Mouse (Mus musculus) adrenal gland, adult (tissue): ENCODE results near the gene Mup6.
"Not testable (repeated sequence)": the region's sequence is repeated elsewhere in the genome, so short reads cannot be mapped to it uniquely, and the experiment has no call there.

Source experiments
- DNase-seq, 2 experiments: peaks; one replicate each; pipeline ENCODE4 v3.0.0; 2022 to 2023; ENCODE audit warnings: low spot score in 1 of 2; ENCODE audit not compliant: inconsistent age in 2 of 2

The Mup6 gene

DNA sequence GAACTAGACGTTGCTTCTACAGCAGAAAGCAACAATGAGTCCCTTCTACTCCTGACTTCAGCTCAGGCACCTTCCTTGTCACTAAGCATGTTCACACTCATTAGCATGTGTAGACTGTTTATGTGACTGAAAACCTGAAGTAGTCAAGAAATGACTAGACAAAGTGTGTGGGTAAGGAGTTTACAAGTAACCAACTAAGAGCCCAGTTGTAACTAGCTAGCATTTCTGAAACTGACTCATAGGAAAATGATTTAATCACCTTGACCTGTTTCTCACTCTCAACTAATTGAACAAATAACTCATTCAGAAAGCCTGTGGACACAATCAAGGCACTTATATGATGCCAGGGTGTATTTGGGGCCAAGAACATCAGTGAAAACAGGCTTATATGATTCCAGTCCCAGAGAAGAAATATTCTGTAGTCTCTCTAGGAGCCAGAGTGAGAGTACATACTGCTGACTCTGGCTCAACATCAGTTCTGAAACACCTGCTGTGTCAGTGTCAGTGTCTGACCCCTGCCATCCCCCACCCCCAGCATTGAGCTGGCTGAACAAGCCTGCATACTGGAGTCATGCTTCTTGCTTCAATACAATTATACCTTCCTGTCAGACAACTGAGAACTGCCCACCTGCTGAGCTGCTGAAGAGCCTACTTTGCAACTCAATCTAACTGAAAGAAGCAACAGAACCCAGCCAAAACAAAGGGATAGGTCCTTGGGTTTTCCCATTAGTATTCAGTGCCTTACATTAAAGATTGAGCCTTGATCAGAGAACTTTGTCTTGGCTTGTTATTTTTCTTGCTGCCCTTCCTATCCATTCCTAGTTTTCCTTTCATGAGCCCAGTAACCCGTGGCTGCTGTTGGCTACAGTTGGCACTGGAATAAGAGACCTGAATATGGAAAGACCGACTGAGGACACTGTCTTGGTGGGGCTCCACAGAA, at the start of gene Mup6:
Gene Mup6 (plus strand): TSS at position 890 of the 940 bp plus-strand sequence.
- no peak for DNase-seq

DNA sequence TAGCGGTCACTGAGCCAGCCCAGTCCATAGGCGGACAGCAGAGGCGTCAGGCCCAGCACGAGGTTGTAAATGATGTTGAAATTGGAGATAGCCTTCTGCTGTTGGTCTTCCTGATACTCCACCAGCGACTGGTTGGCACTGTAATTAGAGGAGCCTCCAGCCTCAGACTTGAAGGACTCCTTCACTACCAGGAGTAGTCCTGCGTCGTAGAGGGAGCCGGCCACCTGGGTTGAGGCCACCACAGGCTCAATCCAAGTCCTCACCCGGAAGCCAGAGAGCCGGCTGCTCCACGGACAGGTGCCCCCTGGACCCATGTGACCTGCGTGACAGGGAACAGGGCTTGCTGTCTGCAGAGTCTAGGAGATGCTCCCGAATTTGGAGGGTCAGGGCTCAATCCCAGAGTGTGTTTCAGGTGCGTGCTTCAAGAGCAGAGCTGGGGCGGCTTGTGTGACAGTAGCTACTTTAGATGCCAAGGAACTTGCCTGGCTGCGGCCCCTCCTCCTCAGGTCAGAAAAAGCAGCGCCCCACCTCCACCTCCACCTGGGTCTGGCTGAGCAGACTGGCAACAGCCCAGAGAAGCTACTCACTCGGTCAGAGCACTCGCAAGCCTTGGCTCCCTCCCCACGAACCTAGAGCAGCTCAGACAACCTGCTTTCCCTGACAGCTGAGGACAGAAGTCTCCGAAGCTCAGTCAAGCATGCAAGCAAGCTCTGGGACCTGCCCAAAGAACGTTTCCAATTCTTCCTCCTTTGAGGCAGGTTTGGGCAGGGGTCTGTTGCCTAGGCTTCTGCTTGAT, 49.3 kb upstream of the Mup6 start, which contains the start of gene Slc46a2:
Gene Slc46a2 (minus strand): TSS at position 449 of the 796 bp plus-strand sequence.
- DNase-seq: no peak

DNA sequence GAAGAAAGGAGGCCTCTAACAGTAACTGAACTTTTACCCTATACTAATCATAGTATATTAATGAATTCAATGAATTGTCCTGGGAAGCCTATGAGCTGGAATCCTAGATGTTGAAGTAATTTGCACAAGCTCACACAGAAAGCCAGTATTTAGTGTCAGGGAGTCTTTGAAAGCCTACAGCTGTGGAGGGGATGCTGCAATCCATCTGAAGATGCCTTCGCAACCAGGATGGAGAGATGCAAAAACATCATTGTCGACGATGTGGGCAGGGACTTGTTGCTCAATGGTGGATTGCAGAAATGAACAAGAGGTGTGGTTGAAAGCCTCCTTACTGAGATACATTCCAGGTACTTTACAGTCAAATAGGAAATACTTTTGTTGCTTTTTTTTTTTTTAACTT, 46.1 kb upstream of the Mup6 start:
- DNase-seq: no peak

DNA sequence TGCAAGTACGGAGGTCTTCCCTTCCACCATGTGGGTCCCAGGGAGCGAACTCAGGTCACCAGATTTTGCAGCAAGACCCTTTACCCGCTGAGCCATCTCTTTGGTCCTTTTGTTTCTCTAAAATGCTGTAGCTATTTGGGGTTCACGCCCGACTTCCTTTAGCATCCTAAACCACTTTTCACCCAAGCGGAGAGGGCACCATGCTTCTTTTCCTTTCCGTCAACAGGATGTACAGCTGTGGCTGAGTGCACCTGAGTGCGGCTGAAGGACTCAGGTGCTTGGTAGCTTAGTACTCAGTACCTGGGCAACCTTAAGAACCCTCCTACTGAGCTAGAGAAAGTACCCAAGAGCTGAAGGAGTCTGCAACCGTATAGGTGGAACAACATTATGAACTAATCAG, 39.0 kb upstream of the Mup6 start:
- no peak for DNase-seq

DNA sequence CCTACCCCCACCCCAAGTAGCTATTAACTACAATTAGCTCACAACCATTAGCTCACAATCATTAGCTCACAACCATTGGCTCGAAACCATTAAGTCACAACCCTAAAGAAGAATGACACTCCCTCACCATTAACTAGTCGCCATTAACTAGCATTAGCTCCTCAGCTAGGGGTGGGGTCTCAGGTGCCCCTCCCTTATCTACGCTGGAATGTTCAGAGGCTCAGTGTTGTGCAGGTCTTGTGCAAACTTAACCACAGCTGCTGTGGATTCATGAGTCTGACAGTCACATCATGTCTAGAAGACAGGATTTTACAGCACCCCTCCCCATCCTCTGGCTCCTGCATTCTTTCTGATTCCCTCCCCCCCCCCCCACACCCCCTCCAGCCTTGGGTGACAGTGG, 36.4 kb upstream of the Mup6 start:
- DNase-seq: no peak

DNA sequence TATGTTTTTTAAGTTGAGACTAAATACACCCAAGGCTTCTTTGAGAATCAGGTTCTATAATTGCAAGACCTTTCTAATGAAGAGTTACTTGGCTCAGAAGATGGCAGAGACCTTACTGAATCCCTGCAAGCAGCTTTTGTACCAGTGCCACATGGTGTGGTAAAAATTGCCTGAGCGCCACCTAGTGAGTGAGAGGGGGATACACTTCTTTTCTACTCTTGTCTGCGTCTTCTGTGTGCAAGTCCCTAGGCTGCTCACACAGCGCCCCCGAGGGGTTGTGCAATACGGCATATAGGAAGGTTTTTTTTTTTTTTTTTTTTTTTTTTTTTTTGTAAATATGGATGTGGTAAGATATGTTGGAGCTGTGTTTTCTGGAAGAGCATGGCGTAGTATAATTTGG, 35.7 kb upstream of the Mup6 start:
- peak; percentile 63 to 79 for DNase-seq

DNA sequence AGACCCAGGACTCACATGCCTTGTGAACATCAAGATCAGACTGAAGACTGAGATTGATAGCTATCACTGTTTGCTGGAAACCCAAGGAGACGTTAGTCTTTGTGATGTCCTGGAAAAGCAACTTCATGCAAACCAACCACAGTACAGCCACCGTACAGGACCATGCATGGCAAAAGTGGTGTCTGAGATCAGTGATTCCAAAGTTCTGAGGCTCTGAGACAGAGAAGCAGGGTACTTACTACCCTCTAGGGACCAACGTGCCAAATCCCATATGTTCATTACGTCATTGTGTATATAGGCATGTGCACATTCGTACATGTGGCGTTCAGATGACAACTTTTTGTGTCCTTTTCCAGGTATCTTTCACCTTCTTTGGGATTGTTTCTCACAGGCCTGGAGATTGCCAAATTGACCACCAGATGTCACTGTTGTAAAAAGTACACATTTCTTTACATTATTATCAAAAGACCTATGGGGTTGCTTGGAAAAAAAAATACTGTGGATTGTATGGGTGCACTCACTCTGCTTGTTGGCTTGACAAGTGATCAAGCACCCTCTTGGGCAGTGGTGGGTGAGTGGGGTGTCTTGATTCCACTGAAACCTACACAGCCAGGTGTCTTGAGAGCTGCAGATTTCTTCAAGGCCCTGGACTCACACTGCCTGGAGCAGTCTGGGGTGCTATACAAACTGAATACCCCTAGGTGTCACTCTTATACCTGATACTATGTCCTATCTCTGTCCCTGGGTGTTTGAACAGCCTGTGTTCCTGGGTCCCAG, 31.4 kb upstream of the Mup6 start:
- peak in 1 of 2 experiments; percentile 33 for DNase-seq

DNA sequence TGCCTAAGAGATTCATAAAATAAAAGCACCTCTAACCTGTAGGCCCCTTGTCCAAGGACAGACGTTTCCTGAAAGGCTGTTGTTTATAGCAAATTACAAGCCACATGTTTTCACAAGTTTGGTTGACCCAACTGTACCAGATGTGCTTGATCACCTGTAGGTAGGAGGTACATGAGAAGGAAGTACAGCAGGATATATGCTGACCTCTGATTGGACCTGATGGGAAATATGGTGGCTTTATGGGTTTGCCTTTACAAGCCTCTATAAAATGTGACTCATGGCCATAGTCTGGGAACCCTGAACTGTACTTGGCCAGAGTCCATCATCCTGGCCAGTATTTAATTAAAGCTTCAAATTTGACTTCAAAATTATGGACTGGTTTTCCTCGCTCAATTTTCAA, 26.6 kb upstream of the Mup6 start:
- no peak for DNase-seq

DNA sequence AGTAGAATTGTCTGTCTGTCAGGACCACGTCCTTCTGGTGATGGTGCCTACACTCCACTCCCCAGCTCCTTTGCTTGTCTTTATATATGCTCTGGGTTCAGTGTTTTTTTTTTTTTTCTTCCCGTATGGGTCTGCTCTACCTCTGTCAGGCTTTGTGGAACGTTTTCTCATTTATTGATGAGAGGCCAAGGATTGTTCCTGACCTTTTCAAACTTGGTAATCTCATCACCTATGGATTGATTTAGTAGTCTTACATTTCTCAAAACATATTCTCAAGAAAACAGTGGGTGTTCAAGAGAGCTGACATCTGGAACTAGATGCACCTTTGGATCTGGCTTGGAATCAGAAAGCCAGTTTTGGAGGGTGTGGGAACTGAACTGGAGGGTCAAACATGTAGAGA, 3.5 kb upstream of the Mup6 start, which contains the start of gene Mup4:
Gene Mup4 (minus strand): TSS at position 101 of the 400 bp plus-strand sequence.
- no peak for DNase-seq

DNA sequence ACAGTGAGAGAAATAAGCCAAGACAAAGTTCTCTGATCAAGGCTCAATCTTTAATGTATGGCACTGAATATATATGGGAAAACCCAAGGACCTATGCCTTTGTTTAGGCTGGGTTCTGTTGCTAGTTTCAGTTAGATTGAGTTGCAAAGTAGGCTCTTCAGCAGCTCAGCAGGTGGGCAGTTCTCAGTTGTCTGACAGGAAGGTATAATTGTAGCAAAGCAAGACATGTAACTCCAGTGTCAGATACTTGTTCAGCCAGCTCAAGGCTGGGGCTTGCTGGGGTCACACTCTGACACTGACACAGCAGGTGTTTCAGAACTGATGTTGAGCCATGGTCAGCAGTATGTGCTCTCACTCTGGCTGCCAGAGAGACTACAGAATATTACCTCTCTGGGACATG, 33.8 kb downstream of the Mup6 start:
- DNase-seq: not testable (repeated sequence)

DNA sequence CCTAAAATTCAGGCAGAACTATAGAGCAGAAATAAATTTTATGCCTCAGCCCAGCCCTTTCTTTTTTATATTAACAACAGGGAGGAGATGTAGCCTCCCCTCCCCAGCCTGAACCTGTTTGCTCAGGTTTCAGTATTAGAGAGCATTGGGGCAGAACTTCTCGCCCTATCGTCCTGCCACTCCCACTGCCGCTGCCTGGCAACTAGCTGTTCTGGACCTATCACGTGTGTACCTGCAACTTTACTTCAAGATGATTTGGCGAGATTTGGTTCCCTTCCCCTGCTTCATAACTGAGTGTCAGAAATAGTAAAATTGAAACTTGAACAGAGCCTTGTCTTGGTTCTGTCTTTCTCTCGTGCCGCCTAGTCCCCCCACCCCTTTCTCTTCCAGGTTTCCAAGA, 56.0 kb downstream of the Mup6 start:
- not testable (repeated sequence) for DNase-seq

DNA sequence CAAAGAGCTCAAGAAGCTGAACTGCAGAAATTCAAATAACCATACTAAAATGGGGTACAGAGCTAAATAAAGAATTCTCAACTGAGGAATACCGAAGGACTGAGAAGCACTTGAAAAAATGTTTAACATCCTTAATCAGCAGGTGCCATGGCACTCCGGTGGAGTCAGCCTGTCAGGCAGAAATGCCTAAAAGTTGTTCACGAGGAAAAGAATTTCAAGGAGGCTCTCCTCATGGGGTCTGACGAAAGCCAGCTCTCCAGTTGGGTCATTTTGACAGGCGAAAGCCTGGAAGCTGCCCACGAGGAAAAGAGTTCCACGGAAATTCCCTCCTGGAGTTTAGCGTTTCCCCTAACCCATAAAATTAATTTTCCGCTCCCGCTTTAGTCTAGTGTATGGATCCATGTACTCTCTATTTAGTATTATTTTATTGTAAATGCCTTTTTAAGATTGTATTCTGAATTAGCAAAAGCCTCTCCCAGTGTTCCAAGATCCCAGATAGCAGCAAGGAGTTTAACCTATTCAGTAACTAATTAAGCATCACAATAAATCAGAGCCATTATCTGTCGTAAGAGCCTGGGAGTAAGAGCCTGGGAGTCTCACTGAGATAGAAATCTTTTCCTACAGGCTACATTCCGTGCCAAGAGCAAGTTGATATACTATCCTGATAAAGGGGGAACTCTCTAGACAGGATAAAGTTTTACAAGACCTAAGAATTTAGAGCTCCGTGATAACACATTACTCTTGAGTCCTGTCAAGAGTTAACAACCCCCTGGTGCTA, 65.4 kb downstream of the Mup6 start:
- DNase-seq: not testable (repeated sequence)
